Mouse (Mus musculus): Measurements from ENCODE around the gene Hpn.

Gene Hpn

GRCm38 (mm10) chr7:31110861-31111385, 4.2 kb downstream of the Hpn start:
- no peak for DNase-seq (ENCODE audit: low read depth, low spot score)

- DNase-seq (ENCODE audit: low read depth, low spot score), result no peak
Measured at GRCm38 (mm10) chr7:31109796-31110195, 5.3 kb downstream of the Hpn start.

- no peak for DNase-seq (ENCODE audit: low read depth, low spot score)
Measured at GRCm38 (mm10) chr7:31109091-31109490, 6.0 kb downstream of the Hpn start.

- DNase-seq (ENCODE audit: low read depth, low spot score), result no peak
Measured at GRCm38 (mm10) chr7:31107781-31108180, 7.3 kb downstream of the Hpn start.

GRCm38 (mm10) chr7:31106166-31106565, 8.9 kb downstream of the Hpn start:
- no peak for DNase-seq (ENCODE audit: low read depth, low spot score)

GRCm38 (mm10) chr7:31105061-31105768, 9.9 kb downstream of the Hpn start:
- DNase-seq (ENCODE audit: low read depth, low spot score), result no peak

DNA sequence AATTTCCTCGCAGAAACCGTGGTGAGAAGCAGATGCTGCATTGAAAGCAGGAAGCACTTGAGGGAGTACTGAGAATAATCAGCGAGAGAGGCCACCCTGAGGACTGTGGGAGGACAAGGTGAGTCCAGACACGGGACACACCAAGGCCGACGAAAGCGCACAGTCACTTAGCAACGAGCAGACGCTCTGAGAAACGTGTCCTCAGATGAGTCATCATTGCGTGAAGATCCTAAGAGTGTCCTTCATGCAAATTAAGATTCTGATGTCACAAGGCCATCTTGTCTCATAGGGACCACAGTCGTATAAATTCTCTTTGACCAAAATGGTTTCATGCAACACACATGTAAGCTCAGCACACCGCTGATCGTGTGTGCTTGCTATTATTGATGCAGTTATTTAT, 14.3 kb downstream of the Hpn start:
- DNase-seq (ENCODE audit: low read depth, low spot score), result no peak

DNA sequence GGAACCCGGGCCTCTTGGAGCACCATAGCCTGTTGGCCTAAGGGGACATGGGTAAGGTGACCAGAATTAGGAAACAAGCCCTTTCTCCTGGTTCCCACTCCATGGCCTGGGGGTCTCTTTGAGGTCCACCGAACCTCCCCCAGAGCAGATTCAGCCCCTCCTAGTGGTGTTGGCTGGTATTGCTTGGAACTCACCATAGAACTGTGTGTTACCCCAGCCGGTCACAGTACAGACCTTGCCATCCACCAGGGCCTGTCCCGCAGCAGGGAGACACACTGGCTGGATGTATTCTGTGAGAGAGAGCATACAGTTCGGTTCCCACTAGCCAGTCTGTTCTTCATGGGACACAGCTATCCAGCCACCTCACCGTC, 15.5 kb downstream of the Hpn start:
- DNase-seq (ENCODE audit: low read depth, low spot score), result no peak

DNA sequence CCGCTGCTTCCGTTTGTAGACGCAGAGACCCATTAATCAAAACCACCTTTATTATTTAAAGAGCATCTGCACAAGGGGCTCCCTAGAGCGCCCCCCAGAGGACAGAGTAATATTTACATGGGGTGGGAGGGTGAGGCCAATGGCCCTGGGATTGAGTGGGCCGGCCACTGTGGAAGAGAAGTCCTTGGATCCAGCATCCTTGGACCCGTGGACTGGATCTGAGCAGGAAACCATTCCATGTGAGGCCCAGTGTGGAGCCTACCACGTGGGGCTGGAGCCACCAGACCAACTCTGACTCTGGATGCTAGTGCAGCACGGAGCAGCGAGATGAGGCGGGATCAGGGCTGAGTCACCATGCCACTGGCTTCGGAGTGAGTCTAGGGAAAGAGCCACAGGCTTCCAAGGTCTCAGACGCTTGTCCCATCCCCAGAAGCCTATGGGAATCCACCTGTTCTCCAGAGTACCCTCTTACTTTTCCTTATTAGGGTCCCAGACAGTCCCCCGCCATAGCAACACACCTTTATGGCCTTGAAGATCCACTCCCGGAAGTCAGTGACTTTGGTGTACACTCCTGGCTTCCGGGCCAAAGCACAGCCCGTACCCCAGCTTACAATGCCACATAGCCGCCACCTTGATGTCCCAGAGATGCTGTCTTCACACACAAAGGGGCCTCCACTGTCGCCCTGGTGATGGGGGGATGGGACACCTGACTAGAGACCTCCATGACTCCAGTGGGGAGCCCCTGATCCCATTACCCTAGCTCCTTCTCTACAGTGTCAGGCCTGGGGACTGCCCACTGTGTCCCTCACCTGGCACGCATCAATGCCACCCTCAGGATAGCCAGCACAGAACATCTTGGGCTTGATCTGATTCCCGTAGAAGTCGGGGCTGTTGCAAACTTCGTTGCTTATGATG, 16.1 kb downstream of the Hpn start:
- DNase-seq (ENCODE audit: low read depth, low spot score), result no peak

- DNase-seq (ENCODE audit: low read depth, low spot score), result peak; percentile 83
Measured at GRCm38 (mm10) chr7:31097583-31098248, 17.4 kb downstream of the Hpn start.

DNA sequence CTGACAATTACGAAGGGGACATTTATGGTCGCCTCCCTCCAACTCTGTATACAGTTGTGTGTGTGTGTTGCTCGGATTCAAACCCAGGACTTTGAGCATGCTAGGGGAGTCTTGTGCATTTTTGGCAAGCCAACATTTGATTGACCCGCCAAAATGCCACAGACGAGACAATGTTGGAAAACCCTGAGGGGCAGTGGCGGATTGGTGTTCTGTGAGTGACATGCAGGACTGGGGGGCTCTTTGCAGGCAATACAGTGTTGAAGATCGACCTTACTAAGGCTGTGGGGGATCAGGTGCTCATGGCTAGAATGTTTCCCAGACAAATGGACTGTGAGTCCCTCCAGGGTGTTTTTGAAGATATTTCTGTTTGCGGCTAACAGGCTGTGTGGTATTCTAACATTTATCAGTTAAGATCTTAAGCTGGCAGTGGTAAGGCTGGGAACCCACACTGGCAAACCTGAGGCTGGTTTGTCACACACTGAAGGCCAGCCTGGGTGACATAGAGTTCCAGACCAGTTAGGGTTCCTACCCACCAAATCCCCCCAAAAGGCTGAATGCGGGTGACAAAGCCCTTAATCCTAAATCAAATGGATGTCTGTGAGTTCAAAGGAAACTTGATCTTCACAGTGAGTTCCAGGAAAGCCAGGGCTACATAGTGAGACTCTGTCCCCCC, 18.1 kb downstream of the Hpn start:
- DNase-seq (ENCODE audit: low read depth, low spot score), result no peak

DNA sequence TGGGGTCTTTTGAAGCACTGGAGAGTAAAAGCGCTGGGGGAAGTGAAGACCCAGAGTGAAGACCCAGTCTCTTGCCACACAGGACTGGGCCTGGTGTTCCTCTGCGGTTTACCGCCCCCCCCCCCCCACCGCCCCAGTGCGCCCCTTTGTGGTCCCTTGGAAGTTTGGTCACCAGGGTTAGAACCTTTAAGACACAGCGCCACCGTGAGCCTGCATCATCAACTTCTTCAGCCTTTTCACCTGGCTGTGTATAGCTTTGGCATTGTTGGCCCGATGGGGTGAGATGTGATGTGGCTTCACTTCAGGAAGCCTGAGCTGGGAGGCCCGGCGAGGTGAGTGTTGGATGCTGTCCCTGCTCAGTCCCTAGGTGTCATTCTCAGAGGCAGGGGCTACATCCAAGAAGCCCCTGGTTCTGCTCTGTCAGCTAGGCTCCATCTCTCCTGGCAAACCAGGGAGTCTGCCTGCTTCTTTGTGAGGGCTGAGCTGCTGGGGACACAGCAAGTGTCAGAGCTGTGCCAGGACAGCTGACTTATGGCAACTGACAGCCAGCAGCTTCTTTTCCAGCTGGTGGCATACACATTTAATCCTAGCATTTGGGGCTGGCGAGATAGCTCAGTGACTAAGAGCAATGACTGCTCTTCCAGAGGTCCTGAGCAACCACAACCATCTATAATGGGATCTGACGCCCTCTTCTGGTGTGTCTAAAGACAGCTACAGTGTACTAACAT, 20.2 kb downstream of the Hpn start:
- DNase-seq (ENCODE audit: low read depth, low spot score), result no peak

GRCm38 (mm10) chr7:31089721-31090120, 25.4 kb downstream of the Hpn start:
- DNase-seq (ENCODE audit: low read depth, low spot score), result no peak

- no peak for DNase-seq (ENCODE audit: low read depth, low spot score)
Measured at GRCm38 (mm10) chr7:31088206-31088605, 26.9 kb downstream of the Hpn start.

GRCm38 (mm10) chr7:31087262-31087661, 27.8 kb downstream of the Hpn start:
- DNase-seq (ENCODE audit: low read depth, low spot score), result no peak

GRCm38 (mm10) chr7:31086175-31086755, 28.8 kb downstream of the Hpn start:
- DNase-seq (ENCODE audit: low read depth, low spot score), result no peak

- no peak for DNase-seq (ENCODE audit: low read depth, low spot score)
Measured at GRCm38 (mm10) chr7:31085171-31085570, 29.9 kb downstream of the Hpn start.

- no peak for DNase-seq (ENCODE audit: low read depth, low spot score)
Measured at GRCm38 (mm10) chr7:31084140-31084539, 30.9 kb downstream of the Hpn start.

DNA sequence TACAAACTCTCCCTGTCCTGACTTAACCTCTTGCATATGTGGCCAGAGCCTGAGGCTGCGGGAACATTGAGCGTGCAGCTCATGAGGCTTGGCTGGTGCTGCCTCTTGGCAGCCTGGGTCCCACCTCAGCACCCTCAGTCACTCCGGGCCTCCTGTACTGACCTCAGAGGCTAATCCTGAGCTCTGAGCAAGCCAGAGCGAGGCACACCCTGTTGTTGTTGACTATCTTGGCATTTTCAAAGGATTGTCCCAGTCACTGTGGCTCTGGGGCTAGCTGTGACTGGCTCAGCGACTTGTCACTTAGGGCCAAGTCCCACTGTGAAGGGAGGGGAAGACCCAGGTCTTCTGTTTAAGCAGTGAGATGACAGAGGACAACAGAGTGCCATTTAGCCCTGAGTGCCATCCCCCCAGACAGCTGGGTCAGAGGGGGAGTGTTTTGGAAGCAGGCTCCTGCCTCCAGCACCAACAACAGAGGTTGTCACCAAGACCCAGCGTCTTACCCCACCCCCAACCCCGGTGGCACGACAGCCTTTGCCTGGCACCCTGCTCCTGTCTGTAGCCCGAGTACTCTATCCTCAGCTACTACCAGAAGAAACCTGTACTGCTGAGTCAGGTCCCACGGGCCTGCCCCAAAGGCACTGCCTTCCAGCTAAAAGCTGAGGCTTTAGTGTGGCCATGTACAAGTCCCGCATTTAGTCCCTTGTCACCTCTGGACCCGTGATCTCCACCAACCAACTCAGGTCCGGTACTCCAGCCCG, 32.1 kb downstream of the Hpn start:
- no peak for DNase-seq (ENCODE audit: low read depth, low spot score)

GRCm38 (mm10) chr7:31082106-31082505, 33.0 kb downstream of the Hpn start:
- no peak for DNase-seq (ENCODE audit: low read depth, low spot score)
